Mouse (Mus musculus) heart, embryonic 10.5 days (tissue): Measurements from ENCODE around the gene Slc35b3. TPM values are rescaled to one million over a fixed set of nuclear protein-coding genes. Genes with fewer than 3 reads are reported as not detected.

Experiments used
- DNase-seq: peaks from one replicate; pipeline ENCODE4 v3.0.0-alpha.2; 2017; ENCODE audit warnings: low spot score
- H3K27ac ChIP-seq: fragments of 300-500 bp; sonication (generic); 2 replicates; pipeline ENCODE4 v1.5.1; 2016; ENCODE audit warnings: mild to moderate bottlenecking
- H3K27me3 ChIP-seq: fragments of 300-500 bp; sonication (generic); 2 replicates; pipeline ENCODE4 v1.6.1; 2016; ENCODE audit warnings: mild to moderate bottlenecking; ENCODE audit not compliant: poor library complexity, insufficient read depth, severe bottlenecking
- H3K36me3 ChIP-seq: fragments of 300-500 bp; sonication (generic); 2 replicates; pipeline ENCODE4 v1.6.1; 2016; ENCODE audit warnings: mild to moderate bottlenecking, moderate library complexity
- H3K4me1 ChIP-seq: fragments of 300-500 bp; sonication (generic); 2 replicates; pipeline ENCODE4 v1.6.1; 2016; ENCODE audit warnings: mild to moderate bottlenecking
- H3K4me3 ChIP-seq: fragments of 300-500 bp; sonication (generic); 2 replicates; pipeline ENCODE4 v1.5.1; 2016; ENCODE audit warnings: mild to moderate bottlenecking, moderate library complexity
- H3K9me3 ChIP-seq: fragments of 300-500 bp; sonication (generic); 2 replicates; pipeline ENCODE4 v1.6.1; 2016; ENCODE audit warnings: mild to moderate bottlenecking, moderate library complexity
- whole genome bisulfite sequencing: fragments of 180-500 bp; shearing (Covaris S2); methylation state at CpG from one replicate; pipeline ENCODE4 v1.1.7; 2016; 5-methylcytosine and 5-hydroxymethylcytosine counted together
- polyA plus RNA-seq: library from polyadenylated mRNA; unstranded; fragments of >200 nt; fragmentation: Nextera tagmentation; extraction: Ambion mirVana; gene quantifications from 2 replicates; pipeline ENCODE4 v1.2.1, GENCODE M21; 2016

Slc35b3 gene
- polyA plus RNA-seq, 1 experiment from 2014 or later, result 28.0 TPM

DNA sequence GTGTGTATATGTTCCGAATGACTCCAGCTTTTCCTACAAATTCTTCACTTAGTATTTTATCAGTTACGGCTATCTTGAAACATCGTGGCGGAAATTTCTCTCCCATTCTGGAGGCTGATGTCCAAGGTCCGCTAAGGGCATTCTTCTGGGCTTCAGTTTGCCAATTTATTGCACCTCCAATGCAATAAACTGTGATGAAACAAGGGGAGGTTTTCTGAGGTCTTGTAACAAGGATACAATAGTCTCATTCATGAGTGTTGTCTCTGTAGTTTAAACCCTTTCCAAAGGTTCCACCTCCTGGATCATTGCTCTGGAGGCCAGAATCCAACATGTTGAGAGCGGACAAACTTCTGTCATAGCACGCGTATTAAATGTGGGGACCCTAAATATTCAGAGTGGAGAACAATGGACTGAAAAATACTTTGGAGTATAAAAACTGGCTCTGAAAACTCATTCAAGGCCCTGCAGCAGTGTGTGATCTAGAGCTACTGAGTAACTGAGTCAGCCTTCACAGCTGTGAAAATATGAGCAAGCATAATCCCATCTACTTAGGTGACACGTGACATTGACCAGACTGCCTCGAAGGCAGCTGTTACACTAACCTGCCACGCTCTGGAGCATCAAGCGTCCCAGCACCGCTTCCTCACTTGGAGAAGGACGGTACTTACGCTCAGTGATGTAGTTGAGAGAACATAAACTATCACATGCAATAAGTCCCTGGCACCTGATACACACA, 30.7 kb downstream of the Slc35b3 start:
- H3K9me3 ChIP-seq, result no peaks in the 10 kb centered on the region
- no peak overlapping the region for H3K4me3 ChIP-seq
- H3K27ac ChIP-seq, result no peak overlapping the region
- 91% methylated on average over 15 of the region's 15 CpGs for WGBS
- H3K4me1 ChIP-seq, result no peaks in the 10 kb centered on the region
- H3K36me3 ChIP-seq, result peaks cover 39% of the 10 kb centered on the region
- DNase-seq, result no peak
- no peaks in the 10 kb centered on the region for H3K27me3 ChIP-seq

DNA sequence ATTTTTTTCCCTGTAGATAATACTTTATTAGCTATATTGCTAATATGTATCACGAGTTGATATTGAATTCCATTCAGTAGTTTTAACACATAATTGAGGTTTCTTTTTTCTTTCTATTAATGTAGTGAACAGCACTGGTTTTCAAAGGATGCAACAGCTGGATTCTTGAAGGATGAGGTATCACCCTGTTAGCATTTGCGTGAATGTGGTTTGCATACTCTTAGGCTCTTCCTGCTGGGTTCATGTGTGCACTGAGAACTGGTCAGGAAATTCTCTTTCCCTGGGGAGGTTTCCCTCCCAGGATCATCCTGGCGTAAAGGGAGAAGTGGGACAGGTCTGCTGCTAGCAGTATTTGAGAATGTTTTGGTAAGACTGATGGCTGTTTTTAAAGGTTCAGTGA, 38.0 kb downstream of the Slc35b3 start:
- H3K36me3 ChIP-seq, result no peaks in the 10 kb centered on the region
- 55% methylated on average over 3 of the region's 3 CpGs for WGBS
- H3K4me1 ChIP-seq, result no peaks in the 10 kb centered on the region
- H3K4me3 ChIP-seq, result no peak overlapping the region
- no peak overlapping the region for H3K27ac ChIP-seq
- DNase-seq, result no peak
- no peaks in the 10 kb centered on the region for H3K27me3 ChIP-seq
- no peaks in the 10 kb centered on the region for H3K9me3 ChIP-seq

DNA sequence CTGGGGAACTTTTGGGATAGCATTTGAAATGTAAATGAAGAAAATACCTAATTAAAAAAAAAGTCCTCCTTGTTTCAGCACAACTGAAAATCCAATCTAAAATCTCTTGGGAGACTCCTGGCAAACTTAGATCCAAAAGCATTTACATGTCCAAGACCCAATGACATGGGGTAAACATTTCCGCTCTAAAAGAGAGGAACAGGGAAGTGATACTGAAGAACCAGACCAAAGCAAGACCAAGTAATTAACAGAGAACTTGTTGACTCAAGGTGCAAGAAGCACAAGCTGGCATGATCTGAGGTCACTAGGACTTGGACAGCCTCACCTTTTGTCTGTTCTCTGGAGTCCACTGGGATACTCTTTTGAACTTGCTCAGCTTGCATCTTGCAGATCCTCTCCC, 39.4 kb downstream of the Slc35b3 start:
- Histone ChIP-seq H3K9me3 (no peaks in the 10 kb centered on the region), H3K36me3 (no peaks in the 10 kb centered on the region), H3K4me1 (no peaks in the 10 kb centered on the region), H3K27ac (no peak overlapping the region), H3K27me3 (no peaks in the 10 kb centered on the region), H3K4me3 (no peak overlapping the region)
- no peak for DNase-seq
- 72% methylated on average over 1 of the region's 1 CpGs for whole genome bisulfite sequencing

DNA sequence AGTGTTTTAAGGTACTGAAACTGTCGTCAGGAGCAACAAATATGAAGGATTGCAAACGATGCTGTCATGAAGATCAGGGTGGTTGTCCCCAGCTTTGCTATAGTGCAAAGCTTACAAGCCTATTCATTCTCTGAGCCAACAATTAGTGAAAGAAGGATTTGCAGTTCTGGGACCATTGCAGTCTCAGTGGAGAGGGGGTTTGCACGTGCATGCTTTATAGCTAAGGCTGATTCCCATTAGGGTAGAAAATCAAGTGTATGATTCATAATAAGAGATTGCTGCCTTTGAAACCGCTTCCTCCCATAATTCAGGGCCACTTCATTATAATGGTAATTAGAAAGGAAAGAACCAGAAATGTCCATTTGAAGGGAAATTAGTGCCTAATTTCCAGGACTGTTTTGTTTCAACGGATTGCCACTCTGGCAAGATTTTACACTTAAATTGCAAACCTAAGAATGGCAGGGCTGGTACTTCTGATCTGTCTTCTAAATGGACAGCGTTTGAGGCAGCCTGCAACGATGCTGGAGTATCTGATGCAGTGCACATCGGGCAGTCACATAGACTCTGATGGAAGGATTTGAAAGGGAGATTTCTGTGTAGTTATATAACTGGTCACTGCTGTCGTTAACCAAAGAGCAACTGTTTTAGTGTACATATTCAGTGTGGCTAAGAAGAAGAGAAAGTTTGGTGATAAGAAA, 42.3 kb downstream of the Slc35b3 start:
- no peak overlapping the region for H3K4me3 ChIP-seq
- no peaks in the 10 kb centered on the region for H3K36me3 ChIP-seq
- no peaks in the 10 kb centered on the region for H3K27me3 ChIP-seq
- no peaks in the 10 kb centered on the region for H3K4me1 ChIP-seq
- H3K27ac ChIP-seq, result no peak overlapping the region
- no peak for DNase-seq
- H3K9me3 ChIP-seq, result no peaks in the 10 kb centered on the region
- WGBS, result 73% methylated on average over 9 of the region's 9 CpGs

DNA sequence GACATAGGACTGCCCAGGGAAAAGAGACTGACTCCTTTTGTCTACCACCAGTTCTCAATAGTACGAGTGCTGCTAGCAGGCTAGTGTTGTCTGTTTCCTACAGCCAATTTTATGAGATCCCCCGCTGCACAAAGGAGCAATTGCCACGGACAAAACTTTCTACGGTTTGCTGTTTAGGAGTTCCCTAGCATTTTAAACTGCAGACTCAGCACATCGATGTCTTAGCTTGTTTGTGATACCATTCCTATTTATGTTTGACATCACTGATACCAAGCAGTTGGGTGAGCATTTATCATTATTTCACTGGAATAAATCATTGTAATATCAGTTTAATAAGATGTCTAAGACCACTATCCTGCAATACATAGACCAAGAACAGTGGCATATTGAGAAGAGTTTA, 43.1 kb downstream of the Slc35b3 start:
- WGBS, result 80% methylated on average over 5 of the region's 5 CpGs
- no peak for DNase-seq
- no peaks in the 10 kb centered on the region for H3K9me3 ChIP-seq
- no peaks in the 10 kb centered on the region for H3K4me1 ChIP-seq
- no peaks in the 10 kb centered on the region for H3K27me3 ChIP-seq
- no peaks in the 10 kb centered on the region for H3K36me3 ChIP-seq
- no peak overlapping the region for H3K27ac ChIP-seq
- no peak overlapping the region for H3K4me3 ChIP-seq

DNA sequence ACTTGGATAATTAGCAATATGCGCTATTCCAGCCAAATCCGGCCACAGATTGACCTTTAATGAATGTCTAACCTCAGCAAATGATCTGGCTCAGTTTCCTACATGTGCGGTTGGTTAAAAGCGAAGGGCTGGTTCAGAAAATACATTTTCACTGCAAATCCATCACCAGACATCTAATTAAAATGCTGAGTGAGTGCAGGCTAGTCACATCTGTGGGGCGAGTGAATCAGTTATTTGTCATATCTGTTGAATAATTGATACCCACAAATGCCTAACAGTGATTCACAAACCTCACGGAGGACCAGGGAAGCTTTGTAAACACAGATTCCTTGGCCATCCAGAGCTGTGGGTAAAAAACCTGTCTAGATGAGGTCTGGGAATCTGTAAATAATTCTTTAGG, 45.9 kb downstream of the Slc35b3 start:
- no peaks in the 10 kb centered on the region for H3K4me1 ChIP-seq
- no peak overlapping the region for H3K4me3 ChIP-seq
- WGBS, result 83% methylated on average over 6 of the region's 6 CpGs

DNA sequence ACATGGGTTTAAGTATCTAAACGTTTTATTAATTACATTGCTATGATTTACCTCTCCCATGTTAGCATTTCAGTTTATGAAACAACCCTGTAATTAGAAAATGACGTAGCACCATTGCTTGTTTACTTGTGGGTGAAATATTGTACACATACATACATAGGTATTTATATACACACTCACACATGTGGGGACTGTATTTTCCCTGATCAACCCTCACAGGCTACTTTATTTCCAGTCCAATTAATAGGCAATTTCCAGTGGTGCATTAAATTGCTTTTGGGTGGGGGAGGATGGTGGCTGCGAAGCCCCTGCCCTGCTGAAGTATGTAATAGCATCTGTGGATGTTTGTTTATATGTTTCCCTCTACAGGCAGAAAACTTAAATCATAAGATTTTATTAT, 68.3 kb downstream of the Slc35b3 start:
- H3K36me3 ChIP-seq, result no peaks in the 10 kb centered on the region
- no peaks in the 10 kb centered on the region for H3K9me3 ChIP-seq
- no peak overlapping the region for H3K4me3 ChIP-seq
- no peak for DNase-seq
- 71% methylated on average over 3 of the region's 3 CpGs for WGBS
- no peak overlapping the region for H3K27ac ChIP-seq
- H3K27me3 ChIP-seq, result no peaks in the 10 kb centered on the region
- H3K4me1 ChIP-seq, result no peaks in the 10 kb centered on the region

More for the DNA sequence above, 45.9 kb downstream of the Slc35b3 start:
- DNase-seq, result no peak
- no peaks in the 10 kb centered on the region for H3K9me3 ChIP-seq
- no peaks in the 10 kb centered on the region for H3K36me3 ChIP-seq
- no peaks in the 10 kb centered on the region for H3K27me3 ChIP-seq
- H3K27ac ChIP-seq, result no peak overlapping the region
